Mouse (Mus musculus) forelimb bud, embryonic 11.5 days (tissue): Measurements from ENCODE around the gene Rpl23a.

Source experiments
- DNase-seq: peaks from one replicate; pipeline ENCODE4 v3.0.0-alpha.2; 2012; ENCODE audit warnings: low read depth, low spot score

Rpl23a gene

DNA sequence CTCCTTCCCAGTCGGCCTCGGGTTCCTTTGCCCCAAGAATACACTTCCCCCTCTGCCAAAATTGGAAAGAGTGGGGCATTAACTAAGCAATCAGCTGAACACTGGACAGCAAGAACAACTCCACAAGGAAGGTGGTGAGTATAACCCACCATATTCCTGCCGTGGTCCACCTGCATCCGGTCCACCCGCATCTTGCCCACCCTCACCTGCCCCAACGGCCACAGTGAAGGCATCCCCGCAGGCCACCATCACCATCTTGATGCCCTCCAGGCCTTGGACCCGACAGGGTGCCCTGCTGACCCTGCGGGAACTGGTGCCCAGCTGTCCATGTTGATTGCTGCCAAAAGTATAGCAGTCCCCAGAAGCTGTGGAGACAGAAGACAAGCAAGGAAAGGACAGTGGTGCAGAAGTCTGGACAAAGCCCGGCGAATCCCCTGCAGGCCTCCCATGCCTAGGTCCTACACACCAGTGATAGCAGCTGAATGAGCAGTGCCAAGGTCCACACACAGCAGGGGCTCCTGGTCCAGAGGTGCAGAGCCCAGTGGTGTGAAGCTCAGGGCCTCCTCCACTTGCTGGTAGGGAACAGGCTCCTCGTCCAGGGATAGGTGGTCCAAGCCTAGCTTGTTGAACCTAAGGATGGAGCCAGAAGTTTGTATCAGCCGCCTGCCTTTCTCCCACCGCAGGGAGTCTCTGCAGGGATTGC is 16.0 kb downstream of the Rpl23a start:
- DNase-seq: no peak

DNA sequence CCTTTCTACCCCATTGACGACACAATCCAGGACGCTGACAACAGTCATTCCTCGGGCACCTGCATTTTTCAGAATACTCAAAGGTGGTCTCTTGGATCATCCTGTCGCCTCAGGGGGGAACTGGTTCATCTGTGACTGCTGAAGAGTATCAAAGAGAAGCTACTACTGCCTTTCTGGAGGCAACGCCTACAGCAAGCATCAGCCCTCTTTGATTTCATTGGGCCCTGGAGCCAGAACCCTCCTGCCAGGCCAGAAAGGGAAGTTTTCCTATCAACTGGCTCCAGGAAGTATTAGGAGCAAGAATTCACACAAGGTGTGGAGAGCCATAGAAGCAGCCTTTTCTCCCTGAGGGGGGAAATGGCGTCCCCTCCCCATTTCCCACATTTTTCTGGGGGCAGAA is 16.7 kb downstream of the Rpl23a start:
- DNase-seq: no peak

GRCm38 (mm10) chr11:78166161-78166560 is 17.2 kb downstream of the Rpl23a start:
- no peak for DNase-seq

DNA sequence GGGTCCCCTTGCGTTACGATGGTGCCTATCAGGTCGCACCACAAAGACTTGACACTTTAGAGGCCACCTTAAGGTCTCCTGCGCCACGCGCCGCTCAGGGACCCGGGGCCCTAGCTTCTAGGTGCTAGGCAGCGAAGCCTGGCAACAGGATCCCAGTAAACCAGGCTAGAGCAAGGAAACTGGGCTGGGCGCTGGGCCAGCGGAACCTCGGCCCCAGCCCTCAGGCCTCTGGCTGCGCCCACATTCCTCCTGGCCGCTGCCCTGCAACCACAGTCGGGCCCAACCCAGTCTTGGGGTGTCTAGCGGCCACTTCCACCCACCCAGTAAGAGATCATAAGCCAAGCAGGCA is 17.6 kb downstream of the Rpl23a start:
- no peak for DNase-seq

GRCm38 (mm10) chr11:78164924-78165760 is 18.2 kb downstream of the Rpl23a start, which contains the start of gene Traf4:
Gene Traf4, minus strand, starts transcription at chr11:78165589.
- peak; percentile 87 for DNase-seq

DNA sequence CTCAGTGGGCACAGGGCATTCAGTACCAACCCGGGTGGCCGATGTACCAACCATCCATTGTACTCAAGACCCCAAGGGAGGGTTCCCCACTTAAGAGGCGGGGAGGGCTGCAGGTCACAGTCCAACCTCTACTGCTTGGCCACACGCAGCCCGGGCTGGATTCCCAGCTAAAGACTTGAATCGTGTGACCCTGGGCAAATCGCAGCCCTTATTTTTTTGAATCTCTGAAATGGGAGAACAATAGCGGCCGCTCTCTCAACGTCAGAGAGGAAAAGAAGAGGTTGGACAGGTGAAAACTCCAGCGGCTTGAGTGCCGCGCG is 18.8 kb downstream of the Rpl23a start:
- no peak for DNase-seq

DNA sequence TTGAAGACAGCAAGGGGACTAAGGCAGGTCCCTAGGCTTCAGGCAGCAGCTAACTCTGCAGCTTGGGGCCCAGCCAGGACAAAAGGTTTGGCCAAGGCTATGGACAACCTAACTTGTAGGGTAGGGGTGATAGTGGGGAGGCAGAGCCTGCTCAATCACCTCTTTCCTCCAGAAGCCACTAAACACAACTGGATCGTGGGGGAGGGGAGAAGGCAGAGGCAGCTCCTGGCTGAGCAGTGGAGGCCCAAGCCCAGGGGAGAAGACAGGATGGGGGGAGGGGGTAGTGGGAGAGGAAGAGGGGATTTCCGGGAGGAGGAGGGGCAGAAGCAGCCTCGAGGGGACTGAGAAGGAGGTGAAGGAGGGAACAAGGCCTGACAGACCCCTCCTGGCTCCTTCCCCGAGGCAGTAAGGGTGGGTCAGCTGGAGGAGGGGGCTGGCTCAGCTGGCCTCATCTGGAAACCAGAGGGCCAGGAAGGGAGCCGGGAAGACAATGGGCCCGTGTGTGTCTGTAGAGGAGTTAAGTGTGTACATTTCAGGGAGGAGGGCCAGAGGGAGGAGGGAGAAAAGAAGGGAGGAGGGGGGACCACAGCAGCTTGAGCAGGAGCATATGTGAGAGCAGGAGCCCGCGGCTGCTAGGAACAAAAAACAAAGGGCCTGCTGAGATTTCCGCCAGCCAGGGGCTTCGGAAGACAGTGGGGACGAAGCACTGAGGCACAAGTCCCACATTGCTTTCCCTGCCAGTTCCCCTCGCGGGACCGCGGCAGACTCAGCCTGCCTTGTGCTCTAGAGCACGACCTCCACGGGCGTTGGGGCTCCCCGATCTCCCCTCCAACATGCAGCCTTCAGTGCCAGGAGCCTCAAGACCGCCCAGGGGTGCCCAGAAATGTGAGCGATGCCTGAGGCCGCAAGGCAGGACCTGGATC is 19.4 kb downstream of the Rpl23a start:
- DNase-seq: peak; percentile 88

- no peak for DNase-seq
Measured at GRCm38 (mm10) chr11:78163045-78163444, 20.3 kb downstream of the Rpl23a start.

GRCm38 (mm10) chr11:78162504-78162903 is 20.9 kb downstream of the Rpl23a start:
- no peak for DNase-seq

- DNase-seq: no peak
Measured at GRCm38 (mm10) chr11:78161968-78162367, 21.4 kb downstream of the Rpl23a start.

GRCm38 (mm10) chr11:78161169-78161568 is 22.2 kb downstream of the Rpl23a start:
- no peak for DNase-seq

- DNase-seq: no peak
Measured at GRCm38 (mm10) chr11:78160675-78161074, 22.7 kb downstream of the Rpl23a start.

- DNase-seq: no peak
Measured at GRCm38 (mm10) chr11:78160171-78160570, 23.2 kb downstream of the Rpl23a start.

DNA sequence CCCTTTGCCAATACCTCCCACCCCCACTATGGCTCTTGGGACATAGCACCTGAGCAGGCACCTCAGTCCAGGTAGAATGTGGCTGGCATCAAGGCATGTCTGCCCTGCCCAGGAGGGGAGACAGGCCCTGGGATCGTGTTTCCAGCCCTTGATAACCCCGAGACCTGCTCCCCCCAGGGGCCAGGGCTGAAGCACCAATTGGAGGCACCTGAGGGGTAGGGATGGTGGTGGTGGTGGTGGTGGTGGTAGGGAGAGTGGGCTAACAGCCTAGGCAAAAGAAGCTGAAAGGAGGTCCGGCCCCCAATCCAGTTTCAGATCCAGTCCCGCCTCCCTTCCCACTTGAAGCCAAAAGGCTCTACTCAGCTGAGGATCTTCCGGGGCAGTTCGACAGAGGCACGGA is 23.8 kb downstream of the Rpl23a start:
- no peak for DNase-seq

- peak; percentile 91 for DNase-seq
Measured at GRCm38 (mm10) chr11:78159096-78159495, 24.3 kb downstream of the Rpl23a start.

DNA sequence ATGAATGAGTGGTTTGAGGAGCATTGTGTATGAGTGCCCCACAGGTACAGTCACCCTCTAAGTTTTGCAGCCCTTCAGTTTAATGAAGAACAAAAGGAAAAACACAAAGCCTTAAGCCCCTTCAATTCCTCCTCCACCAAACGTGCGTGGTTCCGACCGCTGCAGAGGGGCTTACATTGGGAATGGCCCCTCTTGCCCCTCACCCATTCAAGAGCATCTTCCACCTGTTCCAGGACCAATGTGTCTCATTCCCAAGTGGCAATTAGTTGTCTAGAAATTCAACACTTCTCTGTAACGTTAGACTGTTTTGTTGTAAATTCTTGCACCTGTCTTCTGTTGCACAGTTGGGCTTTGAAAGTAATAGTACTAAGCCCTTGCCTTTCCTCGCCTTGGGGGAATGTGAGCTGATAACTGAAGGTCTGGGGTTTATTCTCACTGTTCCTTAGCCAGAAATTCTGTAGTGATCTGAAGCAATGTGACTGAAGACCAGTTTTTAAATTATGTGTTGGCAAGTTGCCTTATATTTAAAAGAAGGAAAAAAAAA is 27.2 kb downstream of the Rpl23a start:
- no peak for DNase-seq

- DNase-seq: no peak
Measured at GRCm38 (mm10) chr11:78155674-78156073, 27.7 kb downstream of the Rpl23a start.

- DNase-seq: no peak
Measured at GRCm38 (mm10) chr11:78153778-78154177, 29.6 kb downstream of the Rpl23a start.

DNA sequence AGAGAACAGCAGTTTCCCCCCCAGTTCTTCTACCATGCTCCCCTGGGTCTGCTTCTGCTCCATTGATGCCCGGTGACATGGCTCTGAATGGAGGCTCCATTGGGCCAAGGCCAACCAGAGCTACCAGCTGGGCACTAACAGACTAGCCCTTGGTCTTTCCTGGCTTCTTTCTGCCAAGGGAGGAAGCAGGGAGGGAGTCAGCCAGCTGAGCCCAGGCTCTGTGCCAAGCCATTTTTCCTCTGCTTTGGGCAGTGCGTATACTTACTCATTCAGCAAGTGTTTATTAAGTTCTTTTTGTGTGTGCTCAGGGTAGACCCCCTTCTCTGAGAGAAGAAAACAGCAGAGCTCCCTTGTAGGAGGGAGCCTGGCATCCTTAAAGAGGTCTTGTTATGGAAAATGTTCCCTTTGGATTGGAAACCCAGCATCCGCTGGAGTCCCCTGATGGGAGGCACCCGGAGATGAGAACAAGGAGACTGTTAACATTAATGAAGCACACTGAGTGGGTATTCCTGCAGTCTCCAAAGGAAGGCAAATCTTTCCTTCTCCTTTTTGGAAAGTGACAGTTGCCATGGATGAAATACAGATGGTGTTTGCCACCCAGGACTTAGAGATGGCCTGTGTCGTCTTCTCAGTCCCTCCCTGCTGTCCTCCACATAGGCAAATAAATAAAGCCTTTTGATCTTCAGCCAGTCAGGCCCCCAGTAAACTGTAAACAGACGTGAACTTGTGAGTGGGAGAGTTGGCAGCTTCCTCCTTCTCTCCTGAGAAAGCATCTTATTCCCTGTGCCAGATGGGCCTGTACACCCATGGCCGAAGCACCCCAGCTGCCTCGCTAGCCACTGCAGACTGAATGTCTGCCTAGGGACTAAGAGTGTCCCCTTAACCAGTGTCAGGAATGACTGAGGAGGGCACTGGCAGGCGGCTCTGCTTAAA is 30.8 kb downstream of the Rpl23a start:
- no peak for DNase-seq

DNA sequence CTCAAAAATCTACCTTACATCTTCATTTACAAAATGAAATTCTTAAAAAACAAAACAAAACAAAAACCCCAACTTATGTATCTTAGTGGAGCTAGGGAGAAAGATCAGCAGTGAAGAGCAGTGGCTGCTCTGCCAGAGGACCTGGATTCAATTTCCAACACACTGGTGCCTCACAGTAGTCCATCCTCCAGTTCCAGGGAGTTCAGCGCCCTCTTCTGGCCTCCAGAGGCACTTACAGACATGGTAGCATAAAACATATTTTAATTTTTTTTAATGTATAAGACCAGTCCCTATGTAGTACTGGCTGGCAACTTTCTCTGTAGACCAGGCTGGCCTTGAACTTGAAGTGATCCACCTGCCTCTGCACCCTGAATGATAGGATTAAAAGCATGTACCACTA is 32.2 kb downstream of the Rpl23a start:
- DNase-seq: peak; percentile 52
